Mouse (Mus musculus): ENCODE measurements around the gene Ap1m1. TPM values are rescaled to one million over a fixed set of nuclear protein-coding genes. Genes with fewer than 3 reads are reported as not detected.

The Ap1m1 gene
- polyA plus RNA-seq, 2 experiments: 98.8 to 111 TPM

- Histone ChIP-seq H3K27ac (replicated peaks; ENCODE audit: low read depth, low read length) (no peak overlapping the region), H3K4me3 (replicated peaks; ENCODE audit: low read length) (no peak overlapping the region), H3K9me3 (ENCODE audit: control insufficient read depth, low read length) (no peaks in the 10 kb centered on the region), H3K4me1 (ENCODE audit: control insufficient read depth, insufficient read depth, low read length) (0 out of 2 replicates have a peak, but pooled peaks cover 5% of the 10 kb centered on the region), H3K36me3 (ENCODE audit: control insufficient read depth, insufficient read depth, low read length) (no peaks in the 10 kb centered on the region), H3K27me3 (ENCODE audit: control insufficient read depth, insufficient read depth, low read length) (no peaks in the 10 kb centered on the region), H3K4me2 (replicated peaks; ENCODE audit: low read depth, low read length, severe bottlenecking) (no peak overlapping the region), H3K9ac (ENCODE audit: low read depth, low read length, severe bottlenecking) (no peak overlapping the region)
- WGBS: 93% methylated on average over 2 of the region's 2 CpGs
- no peak for TF ChIP-seq POLR2A (IDR thresholded peaks at IDR 0.05; ENCODE audit: borderline replicate concordance, extremely low read depth, insufficient read depth, insufficient read length)
- no peak for DNase-seq (ENCODE audit: low spot score)
- no peak for ATAC-seq (ENCODE audit: low FRiP score, low read depth)
These were observed 22.9 kb downstream of the Ap1m1 start for GRCm38 (mm10) chr8:72262756-72263155.

- TF ChIP-seq POLR2A (IDR thresholded peaks at IDR 0.05; ENCODE audit: borderline replicate concordance, extremely low read depth, insufficient read depth, insufficient read length): no peak
- DNase-seq (ENCODE audit: low spot score): no peak
- Histone ChIP-seq H3K4me2 (replicated peaks; ENCODE audit: low read depth, low read length, severe bottlenecking) (no peak overlapping the region), H3K9ac (ENCODE audit: low read depth, low read length, severe bottlenecking) (no peak overlapping the region), H3K27me3 (ENCODE audit: control insufficient read depth, insufficient read depth, low read length) (no peaks in the 10 kb centered on the region), H3K4me3 (replicated peaks; ENCODE audit: low read length) (no peak overlapping the region), H3K9me3 (ENCODE audit: control insufficient read depth, low read length) (no peaks in the 10 kb centered on the region), H3K4me1 (ENCODE audit: control insufficient read depth, insufficient read depth, low read length) (0 out of 2 replicates have a peak, but pooled peaks cover 5% of the 10 kb centered on the region), H3K27ac (replicated peaks; ENCODE audit: low read depth, low read length) (no peak overlapping the region), H3K36me3 (ENCODE audit: control insufficient read depth, insufficient read depth, low read length) (no peaks in the 10 kb centered on the region)
- no peak for ATAC-seq (ENCODE audit: low FRiP score, low read depth)
- WGBS: 74% methylated on average over 7 of the region's 7 CpGs
These were observed 23.6 kb downstream of the Ap1m1 start for GRCm38 (mm10) chr8:72263451-72263850.

- WGBS: 63% methylated on average over 4 of the region's 7 CpGs
- no peaks in the 10 kb centered on the region for H3K9me3 ChIP-seq (ENCODE audit: control insufficient read depth, low read length)
- no peak overlapping the region for H3K27ac ChIP-seq (replicated peaks; ENCODE audit: low read depth, low read length)
- no peak overlapping the region for H3K4me3 ChIP-seq (replicated peaks; ENCODE audit: low read length)
- no peaks in the 10 kb centered on the region for H3K36me3 ChIP-seq (ENCODE audit: control insufficient read depth, insufficient read depth, low read length)
- TF ChIP-seq POLR2A (IDR thresholded peaks at IDR 0.05; ENCODE audit: borderline replicate concordance, extremely low read depth, insufficient read depth, insufficient read length): no peak
- DNase-seq (ENCODE audit: low spot score) (no peak), ATAC-seq (ENCODE audit: low FRiP score, low read depth) (no peak)
- H3K9ac ChIP-seq (ENCODE audit: low read depth, low read length, severe bottlenecking): no peak overlapping the region
- H3K4me1 ChIP-seq (ENCODE audit: control insufficient read depth, insufficient read depth, low read length): 0 out of 2 replicates have a peak, but pooled peaks cover 5% of the 10 kb centered on the region
- H3K4me2 ChIP-seq (replicated peaks; ENCODE audit: low read depth, low read length, severe bottlenecking): no peak overlapping the region
- H3K27me3 ChIP-seq (ENCODE audit: control insufficient read depth, insufficient read depth, low read length): no peaks in the 10 kb centered on the region
These were observed 25.5 kb downstream of the Ap1m1 start for GRCm38 (mm10) chr8:72265342-72265741.

- Histone ChIP-seq H3K27ac (replicated peaks; ENCODE audit: low read depth, low read length) (no peak overlapping the region), H3K4me3 (replicated peaks; ENCODE audit: low read length) (no peak overlapping the region), H3K4me1 (ENCODE audit: control insufficient read depth, insufficient read depth, low read length) (no peaks in the 10 kb centered on the region), H3K9ac (ENCODE audit: low read depth, low read length, severe bottlenecking) (no peak overlapping the region), H3K4me2 (replicated peaks; ENCODE audit: low read depth, low read length, severe bottlenecking) (no peak overlapping the region), H3K9me3 (ENCODE audit: control insufficient read depth, low read length) (no peaks in the 10 kb centered on the region), H3K27me3 (ENCODE audit: control insufficient read depth, insufficient read depth, low read length) (no peaks in the 10 kb centered on the region), H3K36me3 (ENCODE audit: control insufficient read depth, insufficient read depth, low read length) (no peaks in the 10 kb centered on the region)
- ATAC-seq (ENCODE audit: low FRiP score, low read depth): no peak
- DNase-seq (ENCODE audit: low spot score): no peak
- TF ChIP-seq POLR2A (IDR thresholded peaks at IDR 0.05; ENCODE audit: borderline replicate concordance, extremely low read depth, insufficient read depth, insufficient read length): no peak
These were observed 26.9 kb downstream of the Ap1m1 start for GRCm38 (mm10) chr8:72266671-72267070.

GRCm38 (mm10) chr8:72267106-72267505 lies 27.3 kb downstream of the Ap1m1 start:
- WGBS: 98% methylated on average over 8 of the region's 8 CpGs
- Histone ChIP-seq H3K9me3 (ENCODE audit: control insufficient read depth, low read length) (no peaks in the 10 kb centered on the region), H3K36me3 (ENCODE audit: control insufficient read depth, insufficient read depth, low read length) (no peaks in the 10 kb centered on the region), H3K4me1 (ENCODE audit: control insufficient read depth, insufficient read depth, low read length) (no peaks in the 10 kb centered on the region), H3K27ac (replicated peaks; ENCODE audit: low read depth, low read length) (no peak overlapping the region), H3K4me2 (replicated peaks; ENCODE audit: low read depth, low read length, severe bottlenecking) (no peak overlapping the region), H3K9ac (ENCODE audit: low read depth, low read length, severe bottlenecking) (no peak overlapping the region), H3K27me3 (ENCODE audit: control insufficient read depth, insufficient read depth, low read length) (no peaks in the 10 kb centered on the region), H3K4me3 (replicated peaks; ENCODE audit: low read length) (no peak overlapping the region)
- DNase-seq (ENCODE audit: low spot score) (no peak), ATAC-seq (ENCODE audit: low FRiP score, low read depth) (no peak)
- TF ChIP-seq POLR2A (IDR thresholded peaks at IDR 0.05; ENCODE audit: borderline replicate concordance, extremely low read depth, insufficient read depth, insufficient read length): no peak

GRCm38 (mm10) chr8:72268356-72268755 lies 28.5 kb downstream of the Ap1m1 start:
- no peaks in the 10 kb centered on the region for H3K36me3 ChIP-seq (ENCODE audit: control insufficient read depth, insufficient read depth, low read length)
- TF ChIP-seq POLR2A (IDR thresholded peaks at IDR 0.05; ENCODE audit: borderline replicate concordance, extremely low read depth, insufficient read depth, insufficient read length): no peak
- DNase-seq (ENCODE audit: low spot score) (peak; percentile 8), ATAC-seq (ENCODE audit: low FRiP score, low read depth) (no peak)
- 0 out of 2 replicates have a peak overlapping the region, but pooled peaks have one; percentile 19 for H3K27ac ChIP-seq (replicated peaks; ENCODE audit: low read depth, low read length)
- H3K4me2 ChIP-seq (replicated peaks; ENCODE audit: low read depth, low read length, severe bottlenecking): no peak overlapping the region
- 85% methylated on average over 15 of the region's 15 CpGs for WGBS
- H3K27me3 ChIP-seq (ENCODE audit: control insufficient read depth, insufficient read depth, low read length): no peaks in the 10 kb centered on the region
- no peaks in the 10 kb centered on the region for H3K9me3 ChIP-seq (ENCODE audit: control insufficient read depth, low read length)
- H3K4me3 ChIP-seq (replicated peaks; ENCODE audit: low read length): no peak overlapping the region
- no peak overlapping the region for H3K9ac ChIP-seq (ENCODE audit: low read depth, low read length, severe bottlenecking)
- H3K4me1 ChIP-seq (ENCODE audit: control insufficient read depth, insufficient read depth, low read length): no peaks in the 10 kb centered on the region

Data from limb, embryonic 14.5 days (tissue).